Mouse (Mus musculus) stomach, postnatal 0 days (tissue): ENCODE data around the gene Ppp1r37.
"Not testable (repeated sequence)": the region's sequence is repeated elsewhere in the genome, so short reads cannot be mapped to it uniquely, and the experiment has no call there.

Experiments used
- CTCF ChIP-seq: IDR thresholded peaks from 2 replicates; pipeline ENCODE4 v1.5.1; 2016; ENCODE audit warnings: antibody characterized with exemption, low read depth, mild to moderate bottlenecking, moderate library complexity
- EP300 ChIP-seq: optimal IDR thresholded peaks from 2 replicates; pipeline ENCODE3; 2016; ENCODE audit warnings: antibody characterized with exemption

DNA sequence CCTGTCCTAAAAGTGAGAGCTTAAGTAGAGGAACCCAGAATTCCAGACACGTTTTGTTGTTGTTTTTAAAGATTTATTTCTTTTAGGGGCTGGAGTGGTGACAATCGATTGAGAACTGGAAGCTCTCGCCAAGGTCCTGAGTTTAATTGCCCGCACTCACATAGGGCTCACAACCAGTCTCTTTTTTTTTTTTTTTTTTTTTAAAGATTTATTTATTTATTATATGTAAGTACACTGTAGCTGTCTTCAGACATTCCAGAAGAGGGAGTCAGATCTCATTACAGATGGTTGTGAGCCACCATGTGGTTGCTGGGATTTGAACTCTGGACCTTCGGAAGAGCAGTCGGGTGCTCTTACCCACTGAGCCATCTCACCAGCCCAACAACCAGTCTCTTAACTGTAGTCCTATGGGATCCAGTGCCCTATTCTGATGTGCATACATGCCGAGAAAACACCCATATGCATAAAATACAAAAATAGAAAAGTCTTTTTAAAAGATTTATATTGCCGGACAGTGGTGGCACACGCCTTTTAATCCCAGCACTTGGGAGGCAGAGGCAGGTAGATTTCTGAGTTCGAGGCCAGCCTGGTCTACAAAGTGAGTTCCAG is 41.8 kb upstream of the Ppp1r37 start:
- TF ChIP-seq CTCF, EP300: not testable (repeated sequence)
